Mouse (Mus musculus): ENCODE measurements around the gene Cda.

- TF ChIP-seq CTCF (conservative IDR thresholded peaks at IDR 0.05; ENCODE audit: low read length): no peak
- no peak for TF ChIP-seq POU5F1 (IDR thresholded peaks at IDR 0.05; ENCODE audit: borderline replicate concordance, low read length)
- TF ChIP-seq NANOG (IDR thresholded peaks at IDR 0.05; ENCODE audit: borderline replicate concordance, low read length): no peak
Observed at GRCm38 (mm10) chr4:138353438-138354171, 14.2 kb downstream of the Cda start.
